Mouse (Mus musculus): ENCODE results near the gene Cd81. TPM values are rescaled to one million over a fixed set of nuclear protein-coding genes. Genes with fewer than 3 reads are reported as not detected.

The Cd81 gene
- polyA plus RNA-seq, 1 experiment from 2014 or later: 576 TPM

DNA sequence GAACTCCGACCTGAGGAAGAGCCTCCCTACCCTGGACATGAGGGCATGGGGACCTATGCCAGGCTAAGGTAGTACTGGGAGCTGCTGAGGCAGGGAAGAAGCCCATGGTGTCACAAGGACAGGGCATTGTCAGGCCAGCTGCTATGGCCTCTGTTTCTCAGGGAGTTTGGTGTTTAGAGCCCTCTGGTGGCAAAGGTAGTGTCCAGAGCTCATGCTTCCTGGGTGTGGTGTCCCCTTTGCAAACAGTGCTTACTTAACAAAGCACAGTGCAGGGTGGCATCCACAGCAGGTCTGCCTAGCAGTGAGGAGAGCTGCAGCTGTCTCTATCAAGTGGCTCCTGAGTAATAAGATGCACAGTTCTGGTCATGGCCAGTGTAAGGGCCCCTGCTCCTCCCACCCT lies 58.3 kb downstream of the Cd81 start:
- Histone ChIP-seq H3K9ac (no peak overlapping the region), H3K4me2 (no peak overlapping the region), H3K9me3 (replicated peaks) (no peaks in the 10 kb centered on the region), H3K36me3 (no peaks in the 10 kb centered on the region), H3K4me1 (peaks cover 39% of the 10 kb centered on the region), H3K4me3 (replicated peaks) (no peak overlapping the region), H3K27me3 (peaks cover 36% of the 10 kb centered on the region), H3K27ac (no peak overlapping the region)
- no peak for ATAC-seq (replicated peaks; ENCODE audit: low FRiP score)
- WGBS: 81% methylated on average over 1 of the region's 1 CpGs

- no peak for ATAC-seq (replicated peaks; ENCODE audit: low FRiP score)
- H3K36me3 ChIP-seq: no peaks in the 10 kb centered on the region
- H3K9me3 ChIP-seq (replicated peaks): no peaks in the 10 kb centered on the region
- no peak overlapping the region for H3K4me3 ChIP-seq (replicated peaks)
- no peak overlapping the region for H3K9ac ChIP-seq
- no peak overlapping the region for H3K4me2 ChIP-seq
- H3K4me1 ChIP-seq: peaks cover 35% of the 10 kb centered on the region
- no peak overlapping the region for H3K27ac ChIP-seq
- 66% methylated on average over 4 of the region's 4 CpGs for WGBS
- peaks cover 26% of the 10 kb centered on the region for H3K27me3 ChIP-seq
Measured at GRCm38 (mm10) chr7:143111719-143112118, 59.2 kb downstream of the Cd81 start.

DNA sequence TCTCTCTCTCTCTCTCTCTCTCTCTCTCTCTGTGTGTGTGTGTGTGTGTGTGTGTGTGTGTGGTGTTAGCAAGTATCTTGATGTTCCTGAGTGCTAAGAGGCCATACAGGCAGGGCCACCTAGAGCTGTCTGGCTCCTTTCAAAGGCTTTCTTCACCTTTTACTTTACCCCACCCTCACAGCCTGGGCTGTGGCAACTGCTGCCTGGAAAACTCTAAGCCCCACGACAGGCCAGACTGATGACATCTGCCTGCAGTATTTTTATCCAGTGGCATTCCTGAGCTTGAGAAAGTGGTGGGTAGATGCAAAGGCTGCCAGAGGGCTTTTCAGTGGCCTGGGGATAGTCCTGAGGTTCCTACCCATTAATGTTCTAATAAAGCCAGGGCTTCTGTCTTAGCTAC lies 59.9 kb downstream of the Cd81 start:
- 29% methylated on average over 1 of the region's 1 CpGs for WGBS
- Histone ChIP-seq H3K9ac (no peak overlapping the region), H3K27me3 (peaks cover 20% of the 10 kb centered on the region), H3K27ac (no peak overlapping the region), H3K36me3 (no peaks in the 10 kb centered on the region), H3K4me2 (no peak overlapping the region), H3K4me1 (peaks cover 28% of the 10 kb centered on the region), H3K4me3 (replicated peaks) (no peak overlapping the region), H3K9me3 (replicated peaks) (no peaks in the 10 kb centered on the region)
- ATAC-seq (replicated peaks; ENCODE audit: low FRiP score): no peak

DNA sequence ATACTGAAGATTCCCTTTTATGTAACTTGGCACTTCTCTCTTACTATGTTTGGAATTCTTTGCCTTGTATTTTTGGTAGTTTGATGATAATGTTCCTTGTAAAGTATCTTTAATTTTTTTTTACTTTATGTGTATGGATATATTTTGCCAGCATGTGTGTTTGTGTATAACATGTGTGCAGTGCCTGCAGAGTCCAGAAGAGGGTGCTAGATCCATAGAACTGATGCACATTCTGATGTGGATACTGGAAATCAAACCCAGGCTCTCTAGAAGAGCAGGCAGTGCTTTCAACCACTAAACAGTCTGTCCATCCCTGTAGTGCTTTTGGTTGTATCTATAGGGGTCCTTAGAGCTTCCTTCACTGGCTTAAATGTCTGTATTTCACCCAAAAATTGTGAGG lies 62.2 kb downstream of the Cd81 start:
- H3K4me2 ChIP-seq: no peak overlapping the region
- no peaks in the 10 kb centered on the region for H3K27me3 ChIP-seq
- no peak overlapping the region for H3K4me3 ChIP-seq (replicated peaks)
- no peaks in the 10 kb centered on the region for H3K9me3 ChIP-seq (replicated peaks)
- no peaks in the 10 kb centered on the region for H3K36me3 ChIP-seq
- no peak overlapping the region for H3K9ac ChIP-seq
- no peak overlapping the region for H3K27ac ChIP-seq
- ATAC-seq (replicated peaks; ENCODE audit: low FRiP score): no peak
- peaks cover 21% of the 10 kb centered on the region for H3K4me1 ChIP-seq

DNA sequence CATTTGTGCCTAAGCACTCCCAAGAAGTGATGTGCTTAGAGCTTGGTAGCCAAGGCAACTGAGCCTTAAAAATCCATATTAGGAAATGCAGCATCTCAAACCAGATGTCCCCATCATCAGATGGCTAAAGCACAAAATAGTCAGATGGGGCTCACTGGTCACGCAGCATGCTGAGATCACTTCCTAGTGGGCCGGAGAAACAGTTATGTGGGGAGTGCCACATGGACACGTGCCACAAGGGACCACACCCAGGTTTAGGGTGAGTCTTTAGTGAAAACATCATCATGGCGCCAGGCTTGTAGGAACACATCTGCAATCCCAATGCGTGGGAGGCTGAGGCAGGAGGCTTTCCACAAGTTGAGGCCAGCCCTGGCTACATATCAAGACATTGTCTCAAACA lies 64.0 kb downstream of the Cd81 start:
- ATAC-seq (replicated peaks; ENCODE audit: low FRiP score): no peak
- no peak overlapping the region for H3K4me3 ChIP-seq (replicated peaks)
- H3K9ac ChIP-seq: no peak overlapping the region
- 78% methylated on average over 5 of the region's 5 CpGs for WGBS
- no peak overlapping the region for H3K27ac ChIP-seq
- no peaks in the 10 kb centered on the region for H3K36me3 ChIP-seq
- peaks cover 24% of the 10 kb centered on the region for H3K4me1 ChIP-seq
- H3K9me3 ChIP-seq (replicated peaks): no peaks in the 10 kb centered on the region
- H3K4me2 ChIP-seq: no peak overlapping the region
- H3K27me3 ChIP-seq: no peaks in the 10 kb centered on the region

Other genes starting within 250 kb of the Cd81 start
- 5.5 and 35.4 TPM in 2 replicates for gene Th, start 121.6 kb upstream of the Cd81 start, polyA plus RNA-seq (2015; fragmentation: Nextera tagmentation; extraction: Ambion mirVana)
- gene Ascl2, start 83.5 kb upstream of the Cd81 start, polyA plus RNA-seq (2015; fragmentation: Nextera tagmentation; extraction: Ambion mirVana): 0.73 and 1.1 TPM in 2 replicates
- gene Tspan32, start 47.7 kb upstream of the Cd81 start, polyA plus RNA-seq (2015; fragmentation: Nextera tagmentation; extraction: Ambion mirVana): 2.2 and 2.3 TPM in 2 replicates
- 91.8 and 105 TPM in 2 replicates for gene Tssc4, start 16.5 kb downstream of the Cd81 start, polyA plus RNA-seq (2015; fragmentation: Nextera tagmentation; extraction: Ambion mirVana)
- gene Trpm5, start 41.9 kb downstream of the Cd81 start, polyA plus RNA-seq (2015; fragmentation: Nextera tagmentation; extraction: Ambion mirVana): 7.1 and 8.2 TPM in 2 replicates
- 5.8 and 6.5 TPM in 2 replicates for gene Kcnq1, start 53.6 kb downstream of the Cd81 start, polyA plus RNA-seq (2015; fragmentation: Nextera tagmentation; extraction: Ambion mirVana)